Mouse (Mus musculus): Measurements from ENCODE around the gene Vapa.
"Not testable (repeated sequence)": the region's sequence is repeated elsewhere in the genome, so short reads cannot be mapped to it uniquely, and the experiment has no call there.

The Vapa gene

DNA sequence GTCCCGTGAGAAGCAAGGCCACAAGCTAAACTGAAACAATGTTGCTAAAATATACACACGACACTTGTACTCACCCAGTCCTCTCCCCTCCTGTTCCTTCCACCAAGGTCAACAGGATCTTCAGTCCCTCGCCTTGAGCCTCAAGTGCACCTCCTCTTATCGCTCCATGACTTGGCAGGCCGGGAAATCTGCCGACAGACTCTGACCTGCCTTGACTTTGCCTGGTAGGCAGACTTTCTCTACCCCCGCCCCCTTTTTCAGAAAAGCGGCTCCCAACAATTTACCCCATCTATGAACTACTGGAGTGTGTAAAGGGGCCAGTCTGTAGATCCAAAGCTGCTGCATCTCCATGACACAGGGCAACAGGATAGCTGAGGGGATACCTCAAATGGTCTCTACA, 41.9 kb downstream of the Vapa start:
- in situ Hi-C loops (cut with MboI; ENCODE audit: low sequenced_read_pairs) = no loop called here

DNA sequence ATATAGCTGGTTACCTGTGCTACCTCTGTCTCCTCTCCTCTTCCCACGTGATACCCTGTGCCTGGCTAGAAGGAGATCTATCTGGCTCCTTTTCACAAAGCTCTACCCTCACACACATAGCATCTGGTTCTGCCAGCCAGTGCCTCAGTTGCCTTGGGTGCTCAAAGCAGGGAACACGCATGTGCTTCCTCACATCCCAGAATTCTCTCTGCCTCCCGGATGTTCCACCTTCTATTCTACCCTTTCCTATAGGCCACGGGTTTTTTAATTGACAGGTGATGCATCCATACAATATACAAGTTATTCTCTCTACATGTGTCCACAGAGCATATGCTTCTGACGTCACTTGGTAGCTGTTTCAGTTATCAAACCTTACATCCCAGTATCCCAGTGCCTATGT, 49.2 kb downstream of the Vapa start:
- in situ Hi-C loops (cut with MboI; ENCODE audit: low sequenced_read_pairs) = no loop called here

DNA sequence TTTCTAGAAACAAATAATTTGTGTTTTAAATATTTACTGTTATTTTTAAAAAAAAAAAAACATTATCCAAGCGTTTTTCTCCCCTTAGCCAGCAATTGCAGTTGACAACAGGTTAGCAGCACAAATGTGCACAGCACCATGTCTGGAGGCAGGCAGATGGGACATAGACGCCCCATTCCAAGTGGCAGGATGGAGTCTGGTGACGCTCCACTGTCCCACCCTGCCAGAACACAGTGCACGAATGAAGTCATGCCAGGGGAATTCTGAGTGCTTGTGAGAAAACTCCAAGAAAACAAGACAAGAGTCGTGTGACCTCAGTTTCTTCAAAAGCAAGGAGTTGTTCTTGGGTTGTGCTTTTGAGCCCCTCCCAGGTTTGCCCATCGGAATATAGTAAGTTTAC, 50.0 kb downstream of the Vapa start:
- in situ Hi-C loops (cut with MboI; ENCODE audit: low sequenced_read_pairs) = no loop called here

DNA sequence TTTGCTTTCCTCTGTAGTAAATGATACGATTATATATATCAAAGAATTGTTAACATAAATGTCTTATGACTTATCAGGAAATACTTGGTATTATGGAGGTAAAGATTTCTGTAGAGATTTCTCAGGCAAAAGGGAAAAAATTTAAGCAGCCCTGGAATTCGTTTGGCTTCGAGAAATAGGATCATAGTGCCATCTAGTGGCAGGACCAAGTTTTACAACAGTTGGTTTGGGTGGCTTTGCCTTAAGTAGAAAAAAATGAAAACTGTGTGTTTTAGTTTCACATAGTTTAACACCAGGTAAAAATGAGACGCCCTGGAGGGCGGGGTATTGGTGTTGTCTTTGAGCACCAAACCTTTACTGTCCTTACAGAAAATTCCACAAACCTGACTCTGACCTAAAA, 50.6 kb downstream of the Vapa start:
- in situ Hi-C loops (cut with MboI; ENCODE audit: low sequenced_read_pairs) = no loop called here

DNA sequence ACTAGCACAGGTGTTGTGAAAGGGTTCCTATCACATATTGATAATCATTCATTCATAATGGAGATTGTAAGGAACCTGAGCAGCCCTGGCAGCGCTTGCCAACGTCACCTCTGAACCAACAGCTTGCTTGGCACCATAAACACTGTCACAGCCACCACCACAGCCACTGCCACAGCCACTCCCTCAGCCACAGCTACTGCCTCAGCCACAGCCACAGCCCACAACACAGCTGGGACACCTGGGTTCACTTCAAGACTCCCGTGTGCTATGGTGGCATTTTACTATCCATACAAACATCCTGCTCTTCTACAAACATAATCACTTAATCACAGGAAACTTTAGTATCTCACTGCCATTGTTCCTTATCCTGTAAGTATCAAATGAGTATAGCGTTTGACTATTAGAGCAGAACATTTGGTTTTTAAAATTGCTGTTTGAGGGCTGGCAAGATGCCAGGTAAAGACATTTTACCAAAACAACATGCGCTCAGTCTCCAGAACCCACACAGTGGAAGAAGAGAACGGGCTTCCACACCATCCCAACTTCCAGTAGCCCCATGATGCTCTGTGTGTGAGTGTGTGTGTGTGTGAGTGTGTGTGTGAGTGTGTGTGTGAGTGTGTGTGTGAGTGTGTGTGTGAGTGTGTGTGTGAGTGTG, 51.9 kb downstream of the Vapa start:
- in situ Hi-C loops (cut with MboI; ENCODE audit: low sequenced_read_pairs) = no loop called here

DNA sequence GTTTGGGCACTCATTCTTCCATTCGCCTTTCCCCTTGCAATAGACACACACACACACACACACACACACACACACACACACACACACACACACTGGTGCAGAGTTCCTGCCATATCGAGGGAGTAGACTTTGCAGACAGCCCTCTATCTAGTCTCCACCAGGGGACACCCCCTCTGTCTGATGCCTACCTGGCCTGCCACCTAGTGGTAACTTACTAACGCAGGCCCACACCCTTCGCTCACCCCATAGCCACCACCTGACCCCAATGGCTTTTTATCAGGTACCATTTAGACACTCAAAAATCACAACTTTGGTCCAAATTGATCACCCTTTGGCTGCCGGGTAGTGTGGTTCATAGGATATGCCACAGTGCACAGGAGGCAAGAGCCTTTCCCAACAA, 54.1 kb downstream of the Vapa start:
- in situ Hi-C loops (cut with MboI; ENCODE audit: low sequenced_read_pairs) = no loop called here

DNA sequence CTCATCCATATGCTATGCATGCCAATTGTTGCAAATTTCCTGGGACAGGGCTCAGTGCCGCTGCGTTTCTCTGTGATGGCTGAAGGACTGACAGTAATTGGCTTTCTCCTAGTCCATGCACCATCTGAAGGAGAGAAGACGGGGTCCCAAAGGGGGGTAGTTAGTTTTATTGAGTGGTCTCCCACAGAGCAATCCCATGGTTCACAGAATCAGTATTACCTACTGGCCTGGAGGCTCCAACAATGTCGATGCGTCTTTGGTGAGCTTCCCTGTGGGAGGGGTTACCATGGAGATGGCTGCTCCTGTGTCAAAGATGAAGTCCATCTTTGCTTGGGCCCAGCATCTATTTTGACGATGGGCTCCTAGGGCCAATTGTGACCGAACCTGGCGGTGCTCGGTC, 54.6 kb downstream of the Vapa start:
- in situ Hi-C loops (cut with MboI; ENCODE audit: low sequenced_read_pairs) = no loop called here

DNA sequence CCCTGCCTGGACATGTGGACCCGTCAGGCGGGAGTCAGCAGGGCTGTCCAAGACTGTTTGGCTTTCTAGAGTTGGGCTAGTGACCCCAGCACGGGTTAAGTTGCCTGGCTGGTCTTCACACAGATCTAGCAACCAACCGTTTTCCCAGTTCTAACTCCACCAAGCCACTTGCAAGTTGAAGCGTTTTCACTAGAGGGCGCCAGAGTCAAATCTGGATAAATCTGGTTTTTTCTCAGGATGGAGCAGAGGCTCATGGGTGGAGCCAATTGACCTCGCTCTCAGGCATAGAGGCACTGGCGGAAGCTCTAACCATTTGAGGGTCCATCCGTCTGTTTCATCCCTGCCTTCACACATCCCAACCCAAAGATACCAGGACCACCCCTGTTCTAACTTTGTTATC, 55.1 kb downstream of the Vapa start:
- in situ Hi-C loops (cut with MboI; ENCODE audit: low sequenced_read_pairs) = no loop called here

DNA sequence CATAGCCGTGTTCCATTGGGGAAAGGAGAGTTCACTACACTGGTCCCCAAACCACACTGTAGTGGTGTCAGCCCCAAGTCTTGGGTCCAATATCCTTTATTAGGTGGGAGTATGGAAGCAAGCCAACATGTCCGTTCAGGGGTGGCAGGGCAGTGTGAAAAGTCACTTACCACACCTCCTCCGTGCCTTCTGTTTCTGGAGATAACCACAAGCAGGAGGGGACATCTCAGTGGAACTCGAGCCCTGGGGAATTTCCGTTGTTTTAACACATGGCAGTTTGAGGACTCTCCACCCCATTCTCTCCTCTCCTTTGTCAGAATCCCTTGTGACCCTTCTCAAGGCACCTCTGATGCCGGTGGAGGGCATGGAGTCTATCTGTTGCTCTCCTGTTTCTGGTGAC, 56.1 kb downstream of the Vapa start:
- in situ Hi-C loops (cut with MboI; ENCODE audit: low sequenced_read_pairs) = no loop called here

DNA sequence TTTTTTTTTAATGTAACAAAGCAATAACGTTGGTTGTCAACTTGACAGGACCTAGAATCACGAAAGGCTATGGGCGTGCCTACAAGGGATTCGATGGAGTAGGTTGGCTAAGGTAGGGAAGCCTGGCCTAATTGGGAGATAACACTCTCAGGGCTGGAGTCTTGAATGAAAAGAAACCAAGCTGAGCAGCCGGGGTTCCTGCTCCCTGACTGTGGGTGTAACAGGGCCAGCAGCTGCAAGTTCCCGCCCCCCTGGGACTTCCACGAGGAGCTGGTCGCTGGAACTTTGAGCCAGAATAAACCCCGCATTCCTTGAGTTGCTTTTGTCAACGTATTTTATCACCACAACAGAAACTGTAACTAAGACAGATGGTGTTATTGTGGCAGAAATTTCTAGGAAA, 56.6 kb downstream of the Vapa start:
- in situ Hi-C loops (cut with MboI; ENCODE audit: low sequenced_read_pairs) = no loop called here

DNA sequence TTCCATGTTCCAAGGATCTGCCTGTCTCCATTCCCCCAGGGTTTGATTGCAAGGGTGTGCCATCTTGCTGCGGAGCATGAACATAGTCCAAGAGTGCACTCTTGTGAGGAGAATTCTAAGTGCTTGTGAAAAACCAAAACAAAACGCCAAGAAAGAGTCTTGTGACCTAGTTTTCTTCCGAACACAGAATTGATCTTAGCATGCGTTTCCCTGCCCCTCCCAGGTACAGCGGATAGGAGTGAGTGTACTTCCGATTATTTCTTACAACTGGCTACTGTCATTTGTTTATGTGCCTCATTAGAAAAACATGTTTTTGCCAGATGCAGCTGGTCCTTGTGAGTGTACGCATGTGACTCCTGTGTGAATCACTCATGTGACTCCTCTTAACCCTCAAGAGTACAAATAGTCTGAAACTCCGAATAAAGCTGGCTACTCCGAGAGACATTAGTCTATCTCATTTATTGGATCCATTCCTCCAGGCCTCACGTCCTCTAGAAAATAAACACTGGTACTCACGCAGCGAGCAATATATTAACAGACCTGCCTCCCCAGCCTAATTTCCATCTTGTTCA, 60.8 kb downstream of the Vapa start:
- in situ Hi-C loops (cut with MboI; ENCODE audit: low sequenced_read_pairs) = no loop called here

DNA sequence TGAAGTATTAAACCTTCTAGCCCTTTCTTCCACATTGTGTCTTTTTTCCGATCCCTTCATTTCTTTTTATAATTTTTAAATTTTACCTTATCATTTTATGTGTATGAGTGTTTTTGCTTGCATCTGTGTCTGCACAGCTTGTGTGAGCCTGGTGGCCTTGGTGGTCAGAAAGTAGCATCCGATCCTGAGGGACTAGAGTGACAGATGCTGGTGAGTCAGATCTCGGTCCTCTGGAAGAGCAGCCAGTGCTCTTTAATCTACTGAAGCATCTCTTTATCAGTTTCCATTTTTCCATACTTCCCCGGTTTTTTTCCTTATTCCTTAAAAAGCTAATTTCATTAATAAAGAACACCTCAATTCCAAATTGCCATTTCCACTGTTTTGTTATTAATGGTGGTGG, 63.0 kb downstream of the Vapa start:
- in situ Hi-C loops (cut with MboI; ENCODE audit: low sequenced_read_pairs) = no loop called here

DNA sequence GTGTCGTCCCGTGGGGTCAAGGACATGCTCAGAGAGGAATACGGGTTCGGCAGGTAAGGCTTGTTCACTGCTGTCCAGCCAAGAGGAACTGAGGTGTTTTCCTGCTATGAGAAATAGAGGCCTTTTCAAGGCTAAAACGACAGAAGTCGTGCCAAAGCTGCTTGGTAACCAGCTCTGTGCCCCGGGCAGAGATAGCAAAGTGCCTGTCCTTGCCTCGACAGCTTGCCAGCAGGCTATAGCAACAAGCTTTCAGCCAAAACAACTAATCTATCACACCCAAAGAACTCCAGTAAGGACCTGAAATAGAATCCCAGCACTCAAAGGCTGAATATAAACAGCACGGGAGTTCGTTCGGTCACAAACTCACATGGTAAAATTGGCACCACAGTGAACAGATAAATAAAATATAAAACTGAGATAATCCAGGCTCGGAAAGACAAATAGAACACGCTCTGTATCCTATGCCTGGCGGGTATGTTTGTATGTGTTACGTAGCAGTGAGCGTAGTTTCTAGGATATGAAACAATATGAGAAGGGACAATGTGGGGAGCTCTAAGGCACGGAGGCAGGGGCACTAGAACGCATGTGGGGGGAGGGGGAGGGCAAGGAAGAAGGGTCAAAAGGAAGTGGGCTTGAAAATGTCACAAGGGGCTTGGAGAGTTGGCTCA, 64.5 kb downstream of the Vapa start:
- in situ Hi-C loops (cut with MboI; ENCODE audit: low sequenced_read_pairs) = no loop called here

DNA sequence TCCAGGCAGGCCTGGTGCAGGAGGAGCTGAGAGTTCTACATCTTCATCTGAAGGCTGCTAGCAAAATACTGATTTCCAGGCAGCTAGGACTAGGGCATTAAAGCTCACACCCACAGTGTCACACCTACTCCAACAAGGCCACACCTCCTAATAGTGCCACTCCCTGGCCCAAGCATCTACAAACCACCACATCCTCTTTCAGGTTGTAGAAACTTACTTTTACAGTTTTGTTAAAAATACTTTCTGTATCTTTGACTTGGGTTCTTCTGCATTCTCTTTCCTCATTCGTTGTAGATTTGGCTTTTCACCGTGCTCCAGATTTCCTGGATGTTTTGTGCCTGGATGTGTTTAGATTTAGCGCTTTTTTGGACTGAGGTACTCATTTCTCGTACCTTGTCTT, 67.1 kb downstream of the Vapa start:
- in situ Hi-C loops (cut with MboI; ENCODE audit: low sequenced_read_pairs) = not testable (repeated sequence)

DNA sequence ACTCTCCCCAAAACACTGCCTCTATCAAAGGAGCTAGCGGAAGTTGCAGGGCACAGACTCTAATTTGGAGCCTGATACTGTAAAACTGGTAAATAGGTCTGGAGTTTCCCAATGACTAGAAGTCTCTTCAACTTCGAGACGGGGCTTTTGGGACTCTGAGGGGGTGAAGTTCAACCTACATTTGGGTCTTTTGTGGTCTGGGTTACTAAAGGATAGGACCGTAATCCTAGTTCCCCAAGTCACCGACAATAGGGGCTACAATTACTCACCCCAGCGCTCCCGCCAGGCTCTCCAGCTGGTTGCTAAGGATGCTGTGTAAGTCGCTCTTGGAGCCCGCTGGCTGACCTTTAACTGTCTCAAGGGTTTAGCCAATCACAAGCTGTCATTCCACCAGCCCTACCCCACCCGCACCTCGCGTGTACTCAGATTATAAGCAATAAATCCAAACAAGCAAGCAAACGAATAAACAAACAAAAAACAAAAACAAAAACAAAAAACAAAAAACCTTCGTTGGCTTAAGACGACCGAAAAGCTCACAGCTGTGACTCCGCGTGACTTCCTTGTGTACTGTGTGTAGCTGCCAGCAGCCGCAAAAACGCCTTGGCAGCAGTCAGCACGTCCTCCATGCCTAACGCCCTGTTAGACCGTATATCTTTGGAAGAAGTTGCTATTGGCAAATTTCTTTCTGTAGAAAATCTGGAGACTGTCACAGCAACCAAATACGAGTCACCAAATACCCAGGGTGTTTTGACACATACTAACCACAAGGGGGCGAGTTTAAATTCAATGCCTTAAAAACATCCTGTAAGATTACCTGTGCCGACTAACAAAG, 72.7 kb downstream of the Vapa start, which contains the start of gene Tmem232:
Gene Tmem232, minus strand, starts transcription at position 342 of the 832 bp plus-strand sequence.
- in situ Hi-C loops (cut with MboI; ENCODE audit: low sequenced_read_pairs) = no loop called here

DNA sequence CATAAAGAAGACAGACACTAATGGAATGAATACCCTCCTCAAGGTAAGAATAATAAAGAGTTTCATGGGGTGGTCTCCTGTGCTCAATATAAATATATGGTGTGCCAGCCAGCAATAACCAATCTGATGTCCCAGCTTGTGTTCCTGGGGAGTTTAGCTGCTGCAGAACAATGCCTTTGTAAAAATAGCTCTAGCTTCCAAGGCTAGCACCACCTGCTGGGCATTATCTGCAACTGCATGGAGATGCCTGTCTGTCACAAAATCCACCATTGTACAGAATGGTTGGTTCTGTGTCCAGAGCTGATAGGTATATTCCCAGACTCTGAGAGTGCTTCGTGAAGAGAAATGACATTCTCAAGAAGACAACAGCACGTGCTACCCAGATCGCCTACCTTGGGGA, 77.2 kb downstream of the Vapa start:
- in situ Hi-C loops (cut with MboI; ENCODE audit: low sequenced_read_pairs) = no loop called here

DNA sequence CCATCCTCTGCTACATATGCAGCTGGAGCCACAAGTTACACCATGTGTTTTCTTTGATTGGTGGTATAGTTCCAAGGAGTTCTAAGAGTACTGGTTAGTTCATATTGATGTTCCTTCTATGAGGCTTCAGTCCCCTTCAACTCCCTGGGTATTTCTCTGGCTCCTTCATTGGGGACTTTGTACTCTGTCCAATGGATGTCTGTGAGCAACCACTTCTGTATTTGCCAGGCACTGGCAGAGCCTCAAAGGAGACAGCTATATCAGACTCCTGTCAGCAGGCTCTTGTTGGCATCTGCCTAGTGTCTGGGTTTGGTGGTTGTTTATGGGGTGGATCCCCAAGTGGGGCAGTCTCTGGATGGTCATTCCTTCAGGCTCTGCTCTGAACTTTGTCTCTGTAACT, 81.0 kb downstream of the Vapa start:
- in situ Hi-C loops (cut with MboI; ENCODE audit: low sequenced_read_pairs) = not testable (repeated sequence)
